Mouse (Mus musculus) midbrain, embryonic 12.5 days (tissue): ENCODE measurements around the gene Pold1. TPM values are rescaled to one million over a fixed set of nuclear protein-coding genes. Genes with fewer than 3 reads are reported as not detected.

Experiments
- ATAC-seq: fragments of 200-750 bp; cut with Nextera tagmentation; 2 replicates; pipeline ENCODE4 v1.8.0; 2017; ENCODE audit warnings: low read depth, moderate TSS enrichment, moderate library complexity; ENCODE audit not compliant: low FRiP score
- H3K27ac ChIP-seq: fragments of 300-500 bp; sonication (generic); replicated peaks from 2 replicates; pipeline ENCODE4 v1.5.1; 2016; ENCODE audit warnings: mild to moderate bottlenecking
- H3K27me3 ChIP-seq: fragments of 300-500 bp; sonication (generic); 2 replicates; pipeline ENCODE4 v1.6.1; 2016; ENCODE audit warnings: mild to moderate bottlenecking
- H3K36me3 ChIP-seq: fragments of 300-500 bp; sonication (generic); 2 replicates; pipeline ENCODE4 v1.6.1; 2016
- H3K4me1 ChIP-seq: fragments of 300-500 bp; sonication (generic); 2 replicates; pipeline ENCODE4 v1.6.1; 2016
- H3K4me2 ChIP-seq: fragments of 300-500 bp; sonication (generic); replicated peaks from 2 replicates; pipeline ENCODE4 v1.6.1; 2016; ENCODE audit warnings: mild to moderate bottlenecking, moderate library complexity
- H3K4me3 ChIP-seq: fragments of 300-500 bp; sonication (generic); 2 replicates; pipeline ENCODE4 v1.5.1; 2016; ENCODE audit warnings: mild to moderate bottlenecking
- H3K9ac ChIP-seq: fragments of 300-500 bp; sonication (generic); replicated peaks from 2 replicates; pipeline ENCODE4 v1.6.1; 2016; ENCODE audit warnings: mild to moderate bottlenecking, moderate library complexity
- H3K9me3 ChIP-seq: fragments of 300-500 bp; sonication (generic); 2 replicates; pipeline ENCODE4 v1.6.1; 2016; ENCODE audit warnings: mild to moderate bottlenecking
- WGBS: fragments of 180-500 bp; shearing (Covaris S2); methylation state at CpG from one replicate; pipeline ENCODE4 v1.1.7; 2016; 5-methylcytosine and 5-hydroxymethylcytosine counted together
- polyA plus RNA-seq: library from polyadenylated mRNA; unstranded; fragments of >200 nt; fragmentation: Nextera tagmentation; extraction: Ambion mirVana; gene quantifications from 2 replicates; pipeline ENCODE4 v1.2.1, GENCODE M21; 2016

Pold1 gene
- polyA plus RNA-seq, 1 experiment from 2014 or later: 96.0 TPM

- Histone ChIP-seq H3K27me3 (no peaks in the 10 kb centered on the region; the same call in 1 of the 2 replicates), H3K27ac (no peak overlapping the region), H3K36me3 (no peaks in the 10 kb centered on the region), H3K4me1 (peaks cover 3% of the 10 kb centered on the region; the same call in 1 of the 2 replicates), H3K4me2 (no peak overlapping the region), H3K4me3 (no peak overlapping the region), H3K9ac (no peak overlapping the region), H3K9me3 (no peaks in the 10 kb centered on the region; the same call in 1 of the 2 replicates)
- no peak for ATAC-seq
- 49% methylated on average over 5 of the region's 5 CpGs for WGBS
Observed at GRCm38 (mm10) chr7:44576333-44576844, 27.7 kb upstream of the Pold1 start.

- no peak for ATAC-seq
- H3K4me1 ChIP-seq: peaks cover 3% of the 10 kb centered on the region; the same call in 1 of the 2 replicates
- H3K27ac ChIP-seq: no peak overlapping the region
- no peak overlapping the region for H3K9ac ChIP-seq
- no peaks in the 10 kb centered on the region for H3K36me3 ChIP-seq
- no peaks in the 10 kb centered on the region for H3K9me3 ChIP-seq
- no peak overlapping the region for H3K4me2 ChIP-seq
- no peaks in the 10 kb centered on the region; the same call in none of the 2 replicates for H3K27me3 ChIP-seq
- no peak overlapping the region for H3K4me3 ChIP-seq
- whole genome bisulfite sequencing: 72% methylated on average over 5 of the region's 5 CpGs
Observed at GRCm38 (mm10) chr7:44572956-44573484, 24.4 kb upstream of the Pold1 start.

- 41% methylated on average over 7 of the region's 7 CpGs for WGBS
- Histone ChIP-seq H3K4me2 (no peak within 1 kb of the TSS), H3K36me3 (no peaks in the 10 kb centered on the region), H3K4me1 (peaks cover 3% of the 10 kb centered on the region; the same call in 1 of the 2 replicates), H3K9me3 (no peaks in the 10 kb centered on the region), H3K27me3 (no peaks in the 10 kb centered on the region; the same call in none of the 2 replicates), H3K27ac (no peak within 1 kb of the TSS), H3K4me3 (no peak within 1 kb of the TSS), H3K9ac (no peak within 1 kb of the TSS)
- no peak for ATAC-seq
Observed at GRCm38 (mm10) chr7:44572213-44572701, 23.6 kb upstream of the Pold1 start, which contains the start of gene Napsa. Gene Napsa (plus strand): TSS chr7:44572380.

GRCm38 (mm10) chr7:44571811-44572210, 23.2 kb upstream of the Pold1 start:
- Histone ChIP-seq H3K27ac (no peak overlapping the region), H3K4me3 (no peak overlapping the region), H3K4me1 (peaks cover 3% of the 10 kb centered on the region; the same call in 1 of the 2 replicates), H3K36me3 (no peaks in the 10 kb centered on the region), H3K9me3 (no peaks in the 10 kb centered on the region), H3K27me3 (no peaks in the 10 kb centered on the region; the same call in none of the 2 replicates), H3K4me2 (no peak overlapping the region), H3K9ac (no peak overlapping the region)
- WGBS: 35% methylated on average over 4 of the region's 4 CpGs
- no peak for ATAC-seq

DNA sequence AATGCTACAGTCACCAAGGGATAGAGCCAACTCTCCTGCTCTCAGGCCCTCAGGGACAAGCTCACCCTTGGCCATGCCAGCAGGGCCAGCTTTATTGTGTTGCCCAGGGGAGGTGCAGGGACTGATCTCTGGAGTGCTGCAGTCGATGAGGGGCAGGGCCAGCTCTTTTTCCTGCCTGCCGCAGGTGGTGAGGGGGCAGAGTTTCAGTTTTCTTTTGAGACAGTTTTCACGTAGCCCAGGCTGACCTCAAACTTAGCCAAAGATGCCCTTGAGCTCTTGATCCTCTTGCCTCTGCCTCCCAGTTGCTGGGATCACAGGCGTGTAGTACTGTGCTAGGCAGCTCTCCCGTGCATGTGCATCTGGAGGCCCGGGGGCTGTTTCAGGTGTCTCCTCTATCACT, 22.3 kb upstream of the Pold1 start:
- Histone ChIP-seq H3K9me3 (no peaks in the 10 kb centered on the region), H3K27me3 (no peaks in the 10 kb centered on the region; the same call in none of the 2 replicates), H3K4me2 (no peak overlapping the region), H3K4me3 (no peak overlapping the region), H3K36me3 (no peaks in the 10 kb centered on the region), H3K4me1 (peaks cover 3% of the 10 kb centered on the region; the same call in 1 of the 2 replicates), H3K9ac (no peak overlapping the region), H3K27ac (no peak overlapping the region)
- no peak for ATAC-seq
- 84% methylated on average over 6 of the region's 6 CpGs for WGBS

DNA sequence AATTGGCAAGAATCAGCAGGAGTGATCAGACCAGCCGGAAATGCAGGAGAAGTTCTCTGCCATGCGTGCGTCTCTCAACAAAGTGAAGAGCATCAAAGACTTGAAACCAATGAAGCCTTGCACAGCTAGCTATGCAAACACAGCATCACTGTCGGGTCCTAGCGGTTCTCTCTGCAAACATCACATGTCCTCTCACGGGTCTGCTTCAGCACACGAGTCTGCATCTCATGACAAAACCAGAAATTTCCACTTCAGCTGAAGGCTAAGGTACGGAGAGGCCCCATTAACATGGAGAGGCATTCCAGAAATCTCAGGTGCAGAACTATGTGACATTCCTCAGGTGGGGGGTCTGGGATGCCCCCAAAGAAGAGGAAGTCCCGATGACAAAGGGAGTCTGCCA, 20.2 kb upstream of the Pold1 start:
- 75% methylated on average over 9 of the region's 9 CpGs for WGBS
- no peak for ATAC-seq
- peaks cover 3% of the 10 kb centered on the region; the same call in 1 of the 2 replicates for H3K4me1 ChIP-seq
- no peaks in the 10 kb centered on the region for H3K9me3 ChIP-seq
- H3K27me3 ChIP-seq: no peaks in the 10 kb centered on the region; the same call in none of the 2 replicates
- H3K27ac ChIP-seq: no peak overlapping the region
- H3K9ac ChIP-seq: no peak overlapping the region
- H3K36me3 ChIP-seq: no peaks in the 10 kb centered on the region
- no peak overlapping the region for H3K4me3 ChIP-seq
- no peak overlapping the region for H3K4me2 ChIP-seq

GRCm38 (mm10) chr7:44565414-44565813, 16.8 kb upstream of the Pold1 start:
- Histone ChIP-seq H3K4me3 (no peak overlapping the region), H3K27ac (no peak overlapping the region), H3K4me2 (no peak overlapping the region), H3K36me3 (no peaks in the 10 kb centered on the region), H3K9me3 (no peaks in the 10 kb centered on the region), H3K4me1 (no peaks in the 10 kb centered on the region), H3K9ac (no peak overlapping the region), H3K27me3 (no peaks in the 10 kb centered on the region; the same call in 1 of the 2 replicates)
- ATAC-seq: no peak
- 77% methylated on average over 6 of the region's 6 CpGs for WGBS

- no peak overlapping the region for H3K4me2 ChIP-seq
- WGBS: 82% methylated on average over 10 of the region's 10 CpGs
- no peak overlapping the region for H3K27ac ChIP-seq
- H3K4me3 ChIP-seq: no peak overlapping the region
- no peak overlapping the region for H3K9ac ChIP-seq
- no peaks in the 10 kb centered on the region for H3K36me3 ChIP-seq
- no peaks in the 10 kb centered on the region for H3K4me1 ChIP-seq
- no peak for ATAC-seq
- H3K27me3 ChIP-seq: no peaks in the 10 kb centered on the region
- H3K9me3 ChIP-seq: no peaks in the 10 kb centered on the region
Observed at GRCm38 (mm10) chr7:44564486-44564885, 15.8 kb upstream of the Pold1 start.

DNA sequence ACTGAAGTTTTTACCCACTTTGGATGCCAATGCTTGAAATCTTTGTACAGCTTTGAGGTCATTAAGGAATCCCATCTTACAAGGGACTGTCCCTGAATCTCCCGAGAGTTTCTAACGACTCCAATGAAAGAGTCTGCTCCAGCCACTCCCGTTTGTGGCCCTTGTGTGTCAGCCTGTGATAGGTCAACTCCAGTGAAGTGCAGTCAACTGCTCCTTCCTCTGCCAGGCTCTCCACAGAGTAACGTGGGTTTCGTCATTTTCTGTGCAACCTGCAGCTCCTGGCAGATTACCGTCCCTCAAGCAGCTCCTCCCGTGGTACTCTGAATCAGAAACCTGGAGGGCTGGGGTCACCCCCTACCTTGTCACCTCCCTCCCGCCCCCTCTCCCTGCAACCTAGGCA, 14.6 kb upstream of the Pold1 start:
- H3K4me1 ChIP-seq: no peaks in the 10 kb centered on the region
- WGBS: 53% methylated on average over 8 of the region's 8 CpGs
- H3K4me3 ChIP-seq: no peak overlapping the region
- no peaks in the 10 kb centered on the region for H3K9me3 ChIP-seq
- no peak overlapping the region for H3K4me2 ChIP-seq
- H3K36me3 ChIP-seq: no peaks in the 10 kb centered on the region
- no peak overlapping the region for H3K27ac ChIP-seq
- H3K27me3 ChIP-seq: no peaks in the 10 kb centered on the region
- no peak overlapping the region for H3K9ac ChIP-seq
- ATAC-seq: no peak

GRCm38 (mm10) chr7:44560435-44561400, 12.1 kb upstream of the Pold1 start:
- 52% methylated on average over 18 of the region's 18 CpGs for WGBS
- no peaks in the 10 kb centered on the region for H3K4me1 ChIP-seq
- H3K9me3 ChIP-seq: no peaks in the 10 kb centered on the region
- peak; percentile 41; the same call in 1 of the 2 replicates for ATAC-seq
- no peak overlapping the region for H3K9ac ChIP-seq
- peaks cover 2% of the 10 kb centered on the region; the same call in 1 of the 2 replicates for H3K27me3 ChIP-seq
- H3K27ac ChIP-seq: no peak overlapping the region
- no peak overlapping the region for H3K4me2 ChIP-seq
- no peaks in the 10 kb centered on the region for H3K36me3 ChIP-seq
- no peak overlapping the region for H3K4me3 ChIP-seq

DNA sequence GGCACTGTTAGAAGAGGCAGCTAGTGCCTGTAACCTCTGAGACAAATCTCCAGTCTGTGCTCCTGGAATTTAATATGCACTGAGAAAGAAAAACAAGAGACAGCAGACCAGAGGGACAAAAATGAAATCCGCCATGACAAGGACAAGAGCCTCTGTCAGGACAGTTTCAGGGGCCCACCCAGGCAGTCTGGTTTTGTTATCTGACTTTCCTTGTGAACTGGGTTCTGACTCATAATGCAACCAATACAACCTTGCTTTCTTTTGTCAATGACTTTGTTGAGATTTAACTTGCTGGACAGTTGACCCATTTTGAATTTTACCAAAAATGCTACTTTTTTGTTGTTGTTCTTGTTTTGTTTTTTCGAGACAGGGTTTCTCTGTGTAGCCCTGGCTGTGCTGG, 9.0 kb upstream of the Pold1 start:
- Histone ChIP-seq H3K4me2 (no peak overlapping the region), H3K36me3 (no peaks in the 10 kb centered on the region), H3K27ac (no peak overlapping the region), H3K4me3 (no peak overlapping the region), H3K9ac (no peak overlapping the region), H3K9me3 (no peaks in the 10 kb centered on the region), H3K27me3 (peaks cover 8% of the 10 kb centered on the region; the same call in 1 of the 2 replicates), H3K4me1 (peaks cover 10% of the 10 kb centered on the region)
- 75% methylated on average over 2 of the region's 2 CpGs for WGBS
- no peak for ATAC-seq
